Mouse (Mus musculus): Measurements from ENCODE around the gene Hist1h4b. TPM values are rescaled to one million over a fixed set of nuclear protein-coding genes. Genes with fewer than 3 reads are reported as not detected.
"Not testable (repeated sequence)": the region's sequence is repeated elsewhere in the genome, so short reads cannot be mapped to it uniquely, and the experiment has no call there.

Hist1h4b gene
- polyA plus RNA-seq, 1 experiment from 2014 or later = 0.63 TPM

DNA sequence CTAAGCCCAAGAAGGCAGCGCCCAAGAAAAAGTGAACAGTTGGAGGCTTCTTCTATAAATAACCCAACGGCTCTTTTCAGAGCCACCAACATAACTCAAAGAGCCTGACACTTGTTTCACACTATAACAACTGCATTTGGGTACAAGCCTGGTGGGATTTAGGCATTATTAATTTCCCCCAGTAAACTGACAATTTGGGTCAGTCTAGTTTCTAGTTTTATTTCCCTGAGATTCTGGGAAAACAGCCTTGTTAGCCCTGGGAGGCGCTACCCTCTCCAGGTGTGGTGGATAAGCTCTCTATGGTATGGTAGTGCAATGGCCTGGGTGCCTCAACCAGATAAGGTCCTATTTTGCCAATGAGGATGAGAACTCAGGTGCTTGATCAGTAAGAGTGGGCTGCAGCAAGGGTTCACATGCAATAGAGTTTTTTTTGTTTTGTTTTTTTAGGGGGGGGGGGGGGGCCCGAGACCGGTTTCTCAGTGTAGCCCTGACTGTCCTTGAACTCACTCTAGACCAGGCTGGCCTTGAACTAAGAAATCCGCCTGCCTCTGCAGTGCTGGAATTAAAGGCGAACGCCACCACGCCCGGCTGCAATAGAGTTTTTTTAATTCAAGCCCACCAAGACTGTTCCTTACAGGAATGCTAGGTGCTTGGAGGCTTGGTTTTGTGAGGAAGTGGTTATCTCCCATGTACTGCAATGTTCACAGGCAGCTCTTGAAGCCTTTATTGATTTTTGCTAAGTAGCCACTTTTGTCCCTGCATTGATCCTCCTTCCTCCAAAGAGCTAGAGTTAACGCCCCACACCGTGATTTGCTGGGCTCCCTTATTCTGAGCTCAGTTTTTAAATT is 7.7 kb downstream of the Hist1h4b start:
- no peaks in the 10 kb centered on the region for H3K27me3 ChIP-seq (ENCODE audit: control insufficient read depth, insufficient read depth, low read length)
- H3K4me2 ChIP-seq (ENCODE audit: low read length) = peak overlapping the region; percentile 90
- H3K27ac ChIP-seq (replicated peaks in 1 of 2; ENCODE audit: control insufficient read depth in 1 of 2, insufficient read depth in 1 of 2, low read depth in 2 of 2, low read length in 2 of 2) = peak overlapping the region; percentile 89 to 95
- 44% methylated on average over 12 of the region's 12 CpGs for WGBS
- no peaks in the 10 kb centered on the region for H3K36me3 ChIP-seq (ENCODE audit: control insufficient read depth, insufficient read depth, low read length)
- no peaks in the 10 kb centered on the region for H3K9me3 ChIP-seq (ENCODE audit: control insufficient read depth, low read length)
- peaks cover 11 to 29% of the 10 kb centered on the region in 2 experiments for H3K4me1 ChIP-seq (ENCODE audit: control insufficient read depth in 2 of 2, insufficient read depth in 2 of 2, low read length in 2 of 2)
- peak overlapping the region; percentile 77 for H3K9ac ChIP-seq (ENCODE audit: low read length)
- ATAC-seq (ENCODE audit: insufficient number of reproducible peaks, insufficient read depth, low FRiP score, low read depth) = no peak
- H3K4me3 ChIP-seq (ENCODE audit: control insufficient read depth in 1 of 2, insufficient read depth in 1 of 2, low read depth in 1 of 2, low read length in 2 of 2) = peak overlapping the region; percentile 50 to 69

GRCm38 (mm10) chr13:23765172-23765513 is 8.3 kb downstream of the Hist1h4b start:
- ATAC-seq (ENCODE audit: insufficient number of reproducible peaks, insufficient read depth, low FRiP score, low read depth) = no peak
- no peaks in the 10 kb centered on the region for H3K36me3 ChIP-seq (ENCODE audit: control insufficient read depth, insufficient read depth, low read length)
- no peak overlapping the region for H3K4me2 ChIP-seq (ENCODE audit: low read length)
- no peak overlapping the region for H3K9ac ChIP-seq (ENCODE audit: low read length)
- WGBS = 71% methylated on average over 1 of the region's 1 CpGs
- H3K9me3 ChIP-seq (ENCODE audit: control insufficient read depth, low read length) = no peaks in the 10 kb centered on the region
- peaks cover 11 to 27% of the 10 kb centered on the region in 2 experiments for H3K4me1 ChIP-seq (ENCODE audit: control insufficient read depth in 2 of 2, insufficient read depth in 2 of 2, low read length in 2 of 2)
- H3K27me3 ChIP-seq (ENCODE audit: control insufficient read depth, insufficient read depth, low read length) = no peaks in the 10 kb centered on the region
- H3K4me3 ChIP-seq (ENCODE audit: control insufficient read depth in 1 of 2, insufficient read depth in 1 of 2, low read depth in 1 of 2, low read length in 2 of 2) = no peak overlapping the region
- no peak overlapping the region for H3K27ac ChIP-seq (replicated peaks in 1 of 2; ENCODE audit: control insufficient read depth in 1 of 2, insufficient read depth in 1 of 2, low read depth in 2 of 2, low read length in 2 of 2)

DNA sequence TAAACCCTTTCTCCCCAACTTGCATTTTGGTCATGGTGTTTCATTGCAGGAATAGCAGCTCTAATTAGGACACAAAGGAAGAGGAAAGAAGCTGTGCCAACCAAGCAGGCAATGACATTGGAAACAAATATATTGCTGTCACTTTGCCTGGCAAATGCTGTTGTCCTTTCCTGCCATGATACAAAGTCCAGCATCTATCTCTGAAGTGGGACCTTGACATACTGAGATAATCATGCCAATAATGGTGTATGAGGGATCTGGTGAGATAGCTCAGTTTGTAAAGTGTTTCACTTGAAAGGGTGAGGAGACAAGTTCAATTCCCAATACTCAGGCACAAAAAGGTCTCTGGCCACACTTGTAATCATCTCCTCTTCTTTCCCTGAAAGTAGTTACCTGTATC is 10.0 kb downstream of the Hist1h4b start:
- Histone ChIP-seq H3K27ac (replicated peaks in 1 of 2; ENCODE audit: control insufficient read depth in 1 of 2, insufficient read depth in 1 of 2, low read depth in 2 of 2, low read length in 2 of 2) (no peak overlapping the region), H3K4me3 (ENCODE audit: control insufficient read depth in 1 of 2, insufficient read depth in 1 of 2, low read depth in 1 of 2, low read length in 2 of 2) (no peak overlapping the region), H3K9me3 (ENCODE audit: control insufficient read depth, low read length) (no peaks in the 10 kb centered on the region), H3K9ac (ENCODE audit: low read length) (no peak overlapping the region), H3K4me2 (ENCODE audit: low read length) (no peak overlapping the region), H3K36me3 (ENCODE audit: control insufficient read depth, insufficient read depth, low read length) (no peaks in the 10 kb centered on the region), H3K4me1 (ENCODE audit: control insufficient read depth in 2 of 2, insufficient read depth in 2 of 2, low read length in 2 of 2) (peaks cover 11 to 20% of the 10 kb centered on the region in 2 experiments), H3K27me3 (ENCODE audit: control insufficient read depth, insufficient read depth, low read length) (no peaks in the 10 kb centered on the region)
- no peak for ATAC-seq (ENCODE audit: insufficient number of reproducible peaks, insufficient read depth, low FRiP score, low read depth)

DNA sequence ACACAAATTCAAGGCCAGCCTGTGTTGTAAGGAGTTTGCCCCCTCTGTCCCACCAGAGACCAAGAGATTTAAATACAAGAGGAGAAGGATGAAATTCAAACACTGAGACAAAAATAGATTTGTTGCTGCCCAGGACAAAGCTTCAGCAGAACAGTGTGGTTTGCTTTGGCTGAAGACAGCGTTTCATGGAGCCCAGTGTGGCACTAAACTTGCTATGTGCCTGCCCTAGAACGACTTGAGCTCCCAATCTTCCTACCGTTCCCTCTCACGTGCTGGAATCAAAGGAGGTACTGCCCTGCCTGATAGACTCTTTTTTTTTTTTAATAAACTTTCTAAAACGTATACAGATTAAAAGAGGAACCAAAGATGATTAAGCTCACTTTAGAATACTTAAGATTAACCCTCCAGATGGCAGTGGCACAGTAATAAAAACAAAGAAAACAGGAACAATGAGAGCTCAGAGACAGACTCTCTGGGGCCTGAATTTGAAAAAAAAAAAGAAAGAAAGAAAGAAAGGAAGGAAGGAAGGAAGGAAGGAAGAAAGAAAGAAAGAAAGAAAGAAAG is 12.1 kb downstream of the Hist1h4b start:
- no peaks in the 10 kb centered on the region for H3K9me3 ChIP-seq (ENCODE audit: control insufficient read depth, low read length)
- peaks cover 14 to 16% of the 10 kb centered on the region in 2 experiments for H3K4me1 ChIP-seq (ENCODE audit: control insufficient read depth in 2 of 2, insufficient read depth in 2 of 2, low read length in 2 of 2)
- H3K4me3 ChIP-seq (ENCODE audit: control insufficient read depth in 1 of 2, insufficient read depth in 1 of 2, low read depth in 1 of 2, low read length in 2 of 2) = no peak overlapping the region
- WGBS = 43% methylated on average over 5 of the region's 5 CpGs
- H3K4me2 ChIP-seq (ENCODE audit: low read length) = no peak overlapping the region
- no peak for ATAC-seq (ENCODE audit: insufficient number of reproducible peaks, insufficient read depth, low FRiP score, low read depth)
- H3K9ac ChIP-seq (ENCODE audit: low read length) = no peak overlapping the region
- no peaks in the 10 kb centered on the region for H3K27me3 ChIP-seq (ENCODE audit: control insufficient read depth, insufficient read depth, low read length)
- H3K36me3 ChIP-seq (ENCODE audit: control insufficient read depth, insufficient read depth, low read length) = no peaks in the 10 kb centered on the region
- no peak overlapping the region for H3K27ac ChIP-seq (replicated peaks in 1 of 2; ENCODE audit: control insufficient read depth in 1 of 2, insufficient read depth in 1 of 2, low read depth in 2 of 2, low read length in 2 of 2)

DNA sequence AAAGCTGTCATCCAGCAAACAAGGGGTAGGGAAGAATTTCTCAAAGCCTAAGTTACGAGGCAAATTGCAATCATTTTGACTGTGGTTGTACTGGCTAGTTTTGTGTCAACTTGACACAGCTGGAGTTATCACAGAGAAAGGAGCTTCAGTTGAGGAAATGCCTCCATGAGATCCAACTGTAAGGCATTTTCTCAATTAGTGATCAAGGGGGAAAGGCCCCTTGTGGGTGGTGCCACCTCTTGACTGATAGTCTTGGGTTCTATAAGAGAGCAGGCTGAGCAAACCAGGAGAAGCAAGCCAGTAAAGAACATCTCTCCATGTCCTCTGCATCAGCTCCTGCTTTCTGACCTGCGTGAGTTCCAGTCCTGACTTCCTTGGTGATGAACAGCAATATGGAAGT is 12.8 kb downstream of the Hist1h4b start, which contains the start of gene Trim38:
TSS of gene Trim38 (plus strand) at position 301 of the 400 bp plus-strand sequence.
- H3K4me2 ChIP-seq (ENCODE audit: low read length); H3K36me3 ChIP-seq (ENCODE audit: control insufficient read depth, insufficient read depth, low read length); ATAC-seq (ENCODE audit: insufficient number of reproducible peaks, insufficient read depth, low FRiP score, low read depth); H3K4me3 ChIP-seq (ENCODE audit: control insufficient read depth in 1 of 2, insufficient read depth in 1 of 2, low read depth in 1 of 2, low read length in 2 of 2); H3K27ac ChIP-seq (replicated peaks in 1 of 2; ENCODE audit: control insufficient read depth in 1 of 2, insufficient read depth in 1 of 2, low read depth in 2 of 2, low read length in 2 of 2); H3K27me3 ChIP-seq (ENCODE audit: control insufficient read depth, insufficient read depth, low read length); H3K9me3 ChIP-seq (ENCODE audit: control insufficient read depth, low read length); H3K9ac ChIP-seq (ENCODE audit: low read length): not testable (repeated sequence)
- WGBS = 91% methylated on average over 2 of the region's 2 CpGs
- H3K4me1 ChIP-seq (ENCODE audit: control insufficient read depth in 2 of 2, insufficient read depth in 2 of 2, low read length in 2 of 2) = peaks cover 7 to 10% of the 10 kb centered on the region in 2 experiments; a peak in 3 of 4 replicates

DNA sequence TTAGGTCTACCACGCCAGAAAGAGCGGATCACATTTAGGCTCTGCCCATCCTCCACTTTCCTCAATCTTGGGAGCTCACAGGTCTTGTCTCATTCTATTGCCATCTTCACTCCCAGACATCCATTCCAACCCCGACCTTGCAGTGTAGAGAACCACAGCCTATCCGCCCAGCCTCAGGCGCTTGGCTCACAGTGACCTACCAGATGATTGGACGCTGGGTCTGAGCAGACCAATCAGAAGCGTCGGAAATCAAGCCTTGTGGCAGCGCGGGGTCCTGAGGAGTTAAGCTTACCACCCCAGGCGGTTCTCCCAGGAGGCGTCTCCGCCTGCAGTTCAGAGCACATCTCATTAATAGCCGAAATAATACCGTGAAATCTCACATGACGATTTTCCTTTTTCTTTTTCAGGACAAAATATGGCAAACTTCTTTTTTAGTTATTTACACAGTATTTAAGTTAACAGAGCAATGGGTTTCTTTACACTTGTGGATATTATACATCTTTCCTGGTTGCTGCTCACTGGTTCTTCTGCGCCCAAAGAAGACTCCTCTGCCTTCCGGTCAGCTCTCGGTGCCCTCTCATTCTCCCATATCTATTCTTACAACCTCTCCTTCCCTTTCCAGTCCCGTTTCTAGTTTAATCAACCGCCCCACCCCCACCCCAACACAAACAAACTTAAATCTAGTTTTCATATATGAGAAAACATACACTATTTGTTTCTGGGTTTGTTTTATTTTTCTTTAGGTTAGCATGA is 15.9 kb downstream of the Hist1h4b start:
- Histone ChIP-seq H3K9me3 (ENCODE audit: control insufficient read depth, low read length) (no peaks in the 10 kb centered on the region), H3K4me1 (ENCODE audit: control insufficient read depth in 2 of 2, insufficient read depth in 2 of 2, low read length in 2 of 2) (peaks cover 6 to 10% of the 10 kb centered on the region in 2 experiments; a peak in 3 of 4 replicates), H3K9ac (ENCODE audit: low read length) (no peak overlapping the region), H3K4me2 (ENCODE audit: low read length) (peak overlapping the region; percentile 57), H3K27ac (replicated peaks in 1 of 2; ENCODE audit: control insufficient read depth in 1 of 2, insufficient read depth in 1 of 2, low read depth in 2 of 2, low read length in 2 of 2) (no peak overlapping the region), H3K36me3 (ENCODE audit: control insufficient read depth, insufficient read depth, low read length) (no peaks in the 10 kb centered on the region), H3K27me3 (ENCODE audit: control insufficient read depth, insufficient read depth, low read length) (no peaks in the 10 kb centered on the region), H3K4me3 (ENCODE audit: control insufficient read depth in 1 of 2, insufficient read depth in 1 of 2, low read depth in 1 of 2, low read length in 2 of 2) (0 out of 4 replicates have a peak overlapping the region, but pooled peaks of 1 of the 2 experiments have one; percentile 7)
- 16% methylated on average over 21 of the region's 21 CpGs for WGBS
- ATAC-seq (ENCODE audit: insufficient number of reproducible peaks, insufficient read depth, low FRiP score, low read depth) = peak; percentile 80; the same call in 1 of the 2 replicates

- Histone ChIP-seq H3K9ac (ENCODE audit: low read length) (no peak overlapping the region), H3K4me3 (ENCODE audit: control insufficient read depth in 1 of 2, insufficient read depth in 1 of 2, low read depth in 1 of 2, low read length in 2 of 2) (no peak overlapping the region), H3K36me3 (ENCODE audit: control insufficient read depth, insufficient read depth, low read length) (no peaks in the 10 kb centered on the region), H3K4me1 (ENCODE audit: control insufficient read depth in 2 of 2, insufficient read depth in 2 of 2, low read length in 2 of 2) (peaks cover 0 to 5% of the 10 kb centered on the region in 2 experiments; a peak in 1 of 4 replicates), H3K27me3 (ENCODE audit: control insufficient read depth, insufficient read depth, low read length) (no peaks in the 10 kb centered on the region), H3K9me3 (ENCODE audit: control insufficient read depth, low read length) (no peaks in the 10 kb centered on the region), H3K27ac (replicated peaks in 1 of 2; ENCODE audit: control insufficient read depth in 1 of 2, insufficient read depth in 1 of 2, low read depth in 2 of 2, low read length in 2 of 2) (no peak overlapping the region), H3K4me2 (ENCODE audit: low read length) (no peak overlapping the region)
- ATAC-seq (ENCODE audit: insufficient number of reproducible peaks, insufficient read depth, low FRiP score, low read depth) = no peak
- WGBS = 91% methylated on average over 7 of the region's 7 CpGs
These were observed 21.5 kb downstream of the Hist1h4b start for GRCm38 (mm10) chr13:23778339-23778738.

Data from heart, embryonic 14.5 days (tissue).